Mouse (Mus musculus) thymus, postnatal 25 days (tissue): ENCODE data around the gene Rpl4.
"Not testable (repeated sequence)": the region's sequence is repeated elsewhere in the genome, so short reads cannot be mapped to it uniquely, and the experiment has no call there.

Experiments used
- DNase-seq: peaks from one replicate; pipeline ENCODE4 v3.0.0; 2022

The Rpl4 gene

GRCm38 (mm10) chr9:64172816-64173665 lies at the start of gene Rpl4, which contains the start of gene Zwilch:
Rpl4 (plus strand) TSS chr9:64173375.
Zwilch (minus strand) TSS chr9:64173104.
- peak; percentile 83 for DNase-seq

- DNase-seq: not testable (repeated sequence)
Measured at GRCm38 (mm10) chr9:64124846-64125245, 48.3 kb upstream of the Rpl4 start.

- DNase-seq: no peak
Measured at GRCm38 (mm10) chr9:64125307-64125706, 47.9 kb upstream of the Rpl4 start.

- no peak for DNase-seq
Measured at GRCm38 (mm10) chr9:64126121-64126520, 47.1 kb upstream of the Rpl4 start.

DNA sequence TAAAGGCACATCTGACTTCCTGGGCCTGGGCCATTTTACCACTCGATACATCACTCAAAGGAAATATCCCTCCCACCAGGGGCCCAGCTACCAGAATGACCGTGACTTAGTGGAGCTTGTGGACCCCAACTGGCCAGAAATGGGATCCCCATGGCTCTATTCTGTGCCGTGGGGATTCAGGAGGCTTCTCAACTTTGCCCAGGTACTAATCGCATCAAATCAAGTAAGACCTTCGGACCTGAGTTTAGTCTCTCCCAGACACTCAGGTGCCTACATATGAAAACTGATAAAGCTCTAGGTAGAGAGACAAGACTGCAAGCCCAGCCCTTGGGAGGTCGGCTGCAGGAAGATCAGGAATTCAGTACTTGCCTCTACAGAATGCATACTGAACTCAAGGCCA lies 41.6 kb upstream of the Rpl4 start:
- DNase-seq: no peak

- peak; percentile 49 for DNase-seq
Measured at GRCm38 (mm10) chr9:64138896-64139295, 34.3 kb upstream of the Rpl4 start.

DNA sequence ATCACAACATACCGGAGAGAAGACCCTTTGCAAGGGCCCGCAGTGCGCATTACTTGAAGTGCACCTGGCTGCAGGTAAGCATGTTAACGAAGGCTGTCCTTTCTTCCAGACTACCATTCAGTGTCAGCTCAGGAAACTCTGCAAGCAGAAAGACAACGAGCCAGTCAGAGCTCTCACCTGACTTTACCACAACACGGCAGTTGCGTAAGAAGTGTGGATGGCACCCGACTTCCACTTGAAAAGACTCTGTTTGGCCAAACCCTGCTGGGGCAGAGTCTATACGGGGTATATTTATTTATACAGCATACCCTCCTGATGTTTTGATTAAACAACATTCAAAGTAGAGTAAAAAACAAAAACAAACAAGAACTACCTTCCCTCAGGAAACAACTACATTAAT lies 33.3 kb upstream of the Rpl4 start:
- no peak for DNase-seq

DNA sequence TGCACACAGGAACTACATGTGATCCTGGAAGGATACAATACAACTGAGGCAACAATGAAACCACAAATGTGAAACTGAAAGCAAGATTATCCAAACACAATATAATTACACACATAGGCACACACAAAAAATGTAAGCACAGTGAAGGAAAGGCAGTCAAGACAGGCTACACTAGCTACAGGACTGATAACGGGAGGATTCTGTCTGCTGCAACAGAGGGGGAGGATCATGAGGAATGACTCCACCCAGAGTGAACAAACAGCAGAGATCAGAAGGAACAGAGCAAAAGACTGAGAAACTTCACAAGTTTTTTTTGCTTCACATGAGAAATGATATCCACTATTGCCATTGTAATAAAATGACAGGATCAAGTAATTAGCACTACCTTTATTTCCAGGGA lies 16.5 kb upstream of the Rpl4 start:
- DNase-seq: no peak

DNA sequence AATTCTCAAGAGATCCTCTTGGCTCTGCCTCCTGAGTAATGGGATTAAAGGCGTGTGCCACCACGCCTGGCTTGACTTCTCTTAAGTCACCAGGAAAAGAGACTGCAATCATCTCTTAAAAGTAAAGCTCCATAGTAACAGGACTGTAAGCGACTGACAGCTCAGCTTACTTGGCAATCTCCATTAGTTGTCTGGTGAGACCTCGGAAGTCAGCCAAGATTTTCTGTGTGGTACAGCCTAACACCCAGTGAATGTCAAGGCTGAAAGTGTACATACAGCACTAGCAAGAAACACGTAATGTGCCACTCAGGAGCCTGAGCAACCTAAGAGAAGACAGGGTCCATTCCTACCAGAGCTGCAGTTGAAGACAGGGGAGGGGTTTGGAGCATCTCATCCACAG lies 12.7 kb upstream of the Rpl4 start:
- no peak for DNase-seq

GRCm38 (mm10) chr9:64169967-64170366 lies 3.2 kb upstream of the Rpl4 start:
- not testable (repeated sequence) for DNase-seq

DNA sequence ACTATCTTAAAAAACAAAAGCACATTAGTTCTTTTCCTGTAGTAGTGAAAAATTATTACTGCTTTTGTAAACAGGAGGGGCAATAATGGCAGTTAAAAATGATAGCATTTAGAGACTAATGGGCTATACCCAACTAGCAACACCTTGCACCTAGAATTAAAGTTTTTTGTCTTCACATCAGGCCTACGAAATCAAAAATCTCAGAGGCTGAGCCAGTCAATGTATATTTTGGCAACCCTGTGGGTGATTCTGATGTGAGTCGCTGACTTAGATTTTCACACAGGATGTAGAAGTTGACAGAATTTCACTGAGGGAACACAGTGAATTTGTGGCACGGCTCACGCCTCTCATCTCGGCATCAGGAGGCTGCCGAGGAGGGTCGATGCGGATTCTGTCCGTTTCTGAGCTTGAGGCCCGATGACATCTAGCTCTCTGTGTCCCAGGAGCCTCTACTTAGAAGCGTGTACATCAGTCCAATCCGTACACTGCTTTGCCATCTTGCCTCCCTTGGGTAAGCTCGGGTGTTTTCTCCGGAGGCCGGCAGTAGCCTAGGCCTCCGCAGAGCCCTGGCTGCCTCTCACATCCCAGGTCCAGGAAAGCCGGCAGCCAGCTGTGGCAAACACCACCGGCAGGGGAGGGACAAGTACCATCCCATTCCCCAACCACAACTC lies 895 bp upstream of the Rpl4 start:
- DNase-seq: no peak

- no peak for DNase-seq
Measured at GRCm38 (mm10) chr9:64173666-64174220, 568 bp downstream of the Rpl4 start.

- no peak for DNase-seq
Measured at GRCm38 (mm10) chr9:64174341-64174740, 1.2 kb downstream of the Rpl4 start.

GRCm38 (mm10) chr9:64174766-64175165 lies 1.6 kb downstream of the Rpl4 start:
- DNase-seq: no peak

DNA sequence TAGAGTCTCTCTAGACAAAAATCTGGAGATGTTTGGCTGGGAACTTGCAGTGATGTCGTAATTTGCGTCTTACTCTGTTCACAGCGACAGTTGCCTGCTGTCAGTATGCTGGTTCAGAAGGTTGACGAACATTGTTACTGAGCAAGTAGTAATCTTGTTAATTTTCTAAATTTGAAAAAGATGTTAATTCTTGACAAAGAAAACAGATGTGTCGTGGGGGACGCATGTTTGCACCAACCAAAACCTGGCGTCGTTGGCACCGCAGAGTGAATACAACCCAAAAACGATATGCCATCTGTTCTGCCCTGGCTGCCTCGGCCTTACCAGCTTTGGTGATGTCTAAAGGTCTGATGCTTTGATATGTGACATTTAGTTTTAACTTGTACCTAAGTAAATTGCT lies 2.2 kb downstream of the Rpl4 start:
- no peak for DNase-seq

DNA sequence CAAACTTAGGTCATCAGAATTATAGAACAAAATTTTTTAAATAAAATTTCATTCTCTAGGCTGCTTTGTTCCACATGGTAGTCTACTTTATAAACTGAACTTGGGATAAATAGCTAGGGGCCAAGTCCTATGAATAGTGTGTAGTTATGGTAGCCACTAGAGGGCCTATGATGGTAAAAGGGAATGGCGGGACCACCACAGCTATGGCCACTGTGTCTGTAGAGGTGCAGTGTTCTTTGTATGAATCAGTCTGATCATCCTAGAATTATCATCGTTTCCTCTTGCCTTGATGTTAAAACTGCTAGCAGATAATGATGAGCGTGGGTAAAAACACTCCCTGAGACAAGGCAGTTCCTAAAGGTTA lies 5.4 kb downstream of the Rpl4 start:
- DNase-seq: no peak

GRCm38 (mm10) chr9:64178974-64179646 lies 5.9 kb downstream of the Rpl4 start, which contains the start of gene Snapc5:
Snapc5 (plus strand) TSS chr9:64179274.
- DNase-seq: peak; percentile 91

DNA sequence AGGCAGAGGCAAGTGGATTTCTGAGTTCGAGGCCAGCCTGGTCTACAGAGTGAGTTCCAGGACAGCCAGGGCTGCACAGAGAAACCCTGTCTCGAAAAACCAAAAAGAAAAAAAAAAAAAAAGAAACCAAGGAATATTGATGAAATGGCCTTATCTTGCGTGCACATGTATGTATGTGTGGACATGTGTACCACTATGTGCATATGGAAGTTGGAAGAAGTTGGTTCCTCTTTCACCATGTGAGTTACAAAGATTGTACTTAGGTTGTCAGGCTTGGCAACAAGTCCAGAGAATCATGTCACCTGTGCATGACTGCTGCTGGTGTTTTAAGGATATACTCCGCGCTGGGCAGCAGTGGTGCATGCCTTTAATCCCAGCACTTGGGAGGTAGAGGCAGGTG lies 10.1 kb downstream of the Rpl4 start:
- not testable (repeated sequence) for DNase-seq

DNA sequence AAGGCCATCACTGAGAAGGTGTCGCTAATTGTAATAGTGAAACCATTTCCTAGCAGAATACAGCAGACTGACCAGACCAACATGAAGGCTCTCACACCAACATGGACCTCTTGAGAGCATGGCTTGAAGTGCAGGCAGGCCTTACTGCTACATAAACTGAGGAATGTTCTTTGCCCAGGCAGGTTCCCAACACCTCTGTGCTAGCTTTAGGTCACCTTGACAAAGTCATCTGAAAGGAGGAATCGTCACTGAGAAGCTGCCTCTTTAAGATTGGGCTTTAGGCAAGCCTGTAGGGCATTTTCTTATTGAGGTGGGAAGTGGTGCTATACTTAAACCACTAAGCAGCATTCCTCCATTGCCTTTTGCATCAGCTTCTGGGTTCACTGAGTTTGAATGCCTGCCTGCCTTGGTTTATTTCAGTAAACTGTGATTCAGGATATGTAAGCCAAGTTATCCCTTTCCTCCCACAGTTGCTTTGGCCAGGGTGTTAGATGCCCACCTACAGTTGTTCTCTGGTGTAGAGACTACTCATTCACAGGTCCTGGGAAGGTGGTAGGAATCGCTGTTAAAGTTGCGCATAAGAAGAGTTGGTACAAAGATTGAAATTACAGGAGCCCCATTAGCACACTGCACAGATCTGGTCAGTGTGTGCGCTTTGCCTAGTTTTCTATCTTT lies 11.1 kb downstream of the Rpl4 start:
- no peak for DNase-seq

- no peak for DNase-seq
Measured at GRCm38 (mm10) chr9:64193879-64194278, 20.7 kb downstream of the Rpl4 start.

DNA sequence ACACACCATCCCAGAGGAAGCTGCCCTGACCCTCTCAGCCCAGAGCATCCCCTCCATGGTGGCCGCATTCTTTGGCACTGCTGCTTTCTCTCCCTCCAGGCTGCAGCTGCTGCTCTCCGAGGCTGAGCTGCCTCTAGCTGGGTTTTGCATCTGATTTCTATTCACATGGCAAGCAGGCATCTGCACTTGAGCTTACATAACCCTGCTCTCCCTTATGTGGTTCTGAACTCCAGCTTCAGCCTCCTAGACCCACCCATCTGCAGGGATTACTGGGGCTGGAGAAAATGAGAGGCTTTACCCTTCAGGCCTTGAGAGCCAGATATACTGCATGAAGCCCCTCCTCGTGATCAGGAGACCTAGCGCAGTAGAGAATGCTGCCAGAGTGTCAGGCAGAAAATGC lies 22.4 kb downstream of the Rpl4 start:
- DNase-seq: no peak

DNA sequence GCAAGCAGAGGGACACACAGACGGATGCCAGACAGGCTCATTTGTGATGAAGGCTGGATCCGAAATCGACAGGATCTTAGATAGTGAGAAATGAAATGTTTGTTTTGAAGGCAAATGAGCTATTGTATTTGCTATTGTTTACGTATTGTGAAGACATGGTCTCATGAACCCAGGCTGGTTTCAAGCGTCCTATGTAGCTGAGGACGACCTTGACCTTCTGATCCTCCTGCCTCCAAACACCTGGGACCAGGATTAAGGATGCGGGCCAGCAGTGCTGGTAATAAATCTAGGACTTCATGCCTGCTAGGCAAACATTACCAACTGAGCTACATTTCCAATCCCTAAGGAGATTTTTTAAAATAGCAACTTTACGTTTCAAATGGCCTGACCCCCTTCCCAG lies 24.3 kb downstream of the Rpl4 start:
- no peak for DNase-seq
